Mouse (Mus musculus) gastrocnemius, adult 8-10 months (tissue): ENCODE measurements at regions not wholly inside any gene's neighbourhood (a gene's known extent, or its start where the extent isn't known, plus 50 kb on each side); places are given as distances from the start of the nearest gene placed in this dataset.
A peak's percentile ranks its signal among the peaks of the same experiment; 100 is the strongest.

ENCODE experiments used
- DNase-seq, 2 experiments: peaks; one replicate each; pipeline ENCODE4 v3.0.0; 2022; ENCODE audit warnings: low spot score in 2 of 2

DNA sequence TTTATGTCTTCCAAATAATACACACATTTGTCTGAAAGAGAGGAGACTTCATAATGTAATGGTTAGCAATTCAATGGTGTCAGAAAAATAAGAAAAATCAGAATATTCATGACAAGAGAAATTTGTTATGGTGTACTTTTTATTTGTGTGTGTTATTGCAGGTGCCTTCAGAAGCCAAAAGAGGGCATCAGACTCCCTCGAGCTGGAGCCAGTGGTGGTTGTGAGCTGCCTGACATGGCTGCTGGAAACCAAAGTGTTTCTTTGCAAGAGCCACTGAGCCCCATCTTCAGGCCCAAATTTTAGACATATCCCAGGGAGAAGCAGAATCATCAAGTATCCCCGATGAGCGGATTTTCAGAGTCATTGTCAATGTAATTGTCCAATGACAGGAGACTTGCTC is 81.9 kb downstream of the Tm2d3 start:
- no peak for DNase-seq

DNA sequence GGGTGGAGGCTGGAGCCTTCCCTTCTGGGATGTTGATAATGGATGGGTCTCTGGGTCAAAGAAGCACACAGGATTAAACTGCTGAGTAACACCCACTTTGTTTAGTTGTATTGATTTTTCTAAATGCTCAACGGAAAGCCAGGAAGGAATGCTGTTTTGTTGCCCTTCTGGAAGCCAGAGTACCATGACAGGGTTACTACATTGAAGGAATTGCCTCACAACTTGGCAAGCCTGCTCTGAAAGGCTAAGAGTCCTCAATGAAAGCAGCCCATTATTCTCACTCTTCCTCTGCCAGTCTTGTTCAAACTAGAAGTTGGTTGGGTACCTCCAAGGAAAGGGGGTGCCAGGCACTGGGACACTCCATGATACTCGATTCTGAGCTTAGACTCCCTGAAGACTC is 83.0 kb downstream of the Tm2d3 start:
- DNase-seq: no peak

DNA sequence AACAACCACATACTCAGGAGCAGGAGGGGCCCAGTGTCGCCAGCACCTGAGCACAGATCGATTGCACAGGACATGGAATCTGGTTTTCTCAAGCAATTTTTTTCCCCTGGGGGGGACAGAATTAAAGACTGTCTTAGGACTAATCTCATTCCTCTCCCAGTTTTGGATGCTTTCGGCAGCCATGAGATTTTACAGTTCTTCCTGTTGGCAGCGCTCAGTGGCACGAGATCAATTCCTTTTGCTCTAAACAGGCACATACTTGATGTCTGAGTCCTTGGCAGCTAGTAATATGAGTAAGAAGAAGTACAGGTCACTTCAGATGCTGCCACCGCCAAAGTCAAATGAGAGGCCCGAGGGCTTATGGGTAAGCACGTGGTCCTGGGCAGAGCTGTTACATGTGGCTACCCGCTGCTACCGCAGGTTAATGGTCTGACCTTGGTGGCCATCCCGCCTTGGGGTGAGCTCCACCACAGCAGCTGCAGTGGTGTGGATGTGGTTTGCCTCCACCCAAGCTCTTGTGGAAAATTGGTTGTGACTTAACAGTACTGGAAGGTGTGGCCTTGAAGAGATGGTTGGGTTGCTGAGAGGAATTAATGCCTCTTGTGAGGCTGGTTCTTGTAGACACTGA is 83.5 kb downstream of the Tm2d3 start:
- no peak for DNase-seq

DNA sequence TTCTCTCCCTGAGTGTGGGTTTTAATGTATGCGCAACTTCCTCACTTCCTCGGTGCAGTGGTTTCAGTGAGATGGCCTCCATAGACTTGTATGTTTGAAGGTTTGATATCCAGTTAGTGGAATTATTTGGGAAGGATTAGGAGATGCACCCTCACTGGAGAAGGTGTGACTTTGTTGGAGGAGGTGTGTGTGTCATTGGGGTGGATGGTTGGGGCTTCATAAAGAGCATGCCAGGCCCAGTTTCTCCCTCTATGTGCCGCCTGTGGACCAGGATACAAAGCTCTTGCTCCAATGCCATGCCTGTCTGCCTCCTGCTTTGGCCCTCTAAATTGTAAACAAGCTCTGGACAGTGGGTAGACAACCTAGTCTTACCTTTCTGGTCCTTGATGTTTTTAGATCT is 84.0 kb downstream of the Tm2d3 start:
- no peak for DNase-seq

DNA sequence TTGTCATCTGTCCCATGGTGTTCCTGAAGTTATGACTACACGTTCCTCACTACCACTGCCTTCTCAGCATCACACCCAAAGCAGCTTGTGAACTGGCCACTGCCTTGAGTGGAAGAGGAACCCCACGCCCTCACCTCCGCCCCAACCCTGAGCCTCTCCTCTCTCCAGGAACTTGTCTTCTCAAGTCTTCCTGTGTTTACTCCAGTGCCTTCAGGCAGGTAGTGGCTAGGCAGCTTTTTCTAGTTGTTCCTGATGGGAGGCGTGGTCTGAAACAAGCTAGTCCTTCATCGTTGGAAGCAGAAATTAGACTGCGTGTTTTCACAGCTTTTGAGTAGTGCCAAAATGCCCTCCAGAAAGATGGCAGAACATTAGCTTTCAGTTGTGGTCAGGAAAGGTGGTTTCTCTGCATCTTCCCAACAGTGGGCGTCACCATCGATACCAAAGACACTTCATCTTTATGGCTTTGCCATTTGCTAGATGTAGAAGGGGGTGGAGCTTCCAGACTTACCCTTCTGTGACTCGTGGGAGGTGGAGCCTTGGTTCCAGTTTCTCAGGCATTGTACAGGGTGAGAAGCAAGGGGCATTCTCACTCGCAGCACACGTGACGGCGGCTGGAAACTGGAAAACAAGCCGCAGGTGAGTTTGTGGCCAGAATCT is 81.7 kb upstream of the Pcsk6 start:
- no peak for DNase-seq

DNA sequence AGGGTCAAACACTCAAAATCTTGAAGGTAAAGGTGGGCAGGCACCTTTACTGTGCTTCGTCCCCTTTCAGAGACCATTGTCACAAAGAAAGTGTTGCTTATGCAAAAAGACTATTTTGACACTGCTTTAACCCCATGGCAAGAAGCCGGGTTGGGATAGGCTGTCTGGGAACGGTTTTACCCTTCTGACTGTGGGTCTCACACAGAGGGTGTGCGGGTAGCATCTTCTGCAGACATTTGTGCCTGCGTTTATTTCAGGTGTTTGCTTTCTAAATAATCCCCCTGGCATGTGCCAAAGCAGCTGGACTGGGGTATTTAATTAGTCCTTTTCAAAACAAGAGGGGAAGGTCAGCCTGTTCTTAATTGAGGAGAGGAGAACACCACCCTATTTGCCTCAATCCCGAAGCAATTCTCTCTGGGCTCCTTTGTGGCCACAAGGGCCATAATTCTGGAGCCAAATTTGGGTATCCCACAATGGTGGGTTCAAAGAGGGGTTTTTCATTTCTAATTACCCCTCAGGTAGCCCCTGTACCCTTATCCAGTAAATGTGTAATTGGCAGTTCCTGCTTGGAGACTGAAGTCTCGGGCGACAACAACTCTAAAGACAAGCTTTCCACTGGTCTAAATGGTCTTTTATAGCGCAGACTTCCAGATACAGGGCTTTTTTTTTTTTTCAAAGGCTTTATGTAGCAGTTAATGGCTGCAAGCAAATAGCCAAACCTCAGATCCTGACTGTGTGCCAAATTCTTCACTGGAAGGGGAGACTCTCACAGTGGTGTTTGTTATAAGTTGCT is 80.8 kb upstream of the Pcsk6 start:
- DNase-seq: no peak

DNA sequence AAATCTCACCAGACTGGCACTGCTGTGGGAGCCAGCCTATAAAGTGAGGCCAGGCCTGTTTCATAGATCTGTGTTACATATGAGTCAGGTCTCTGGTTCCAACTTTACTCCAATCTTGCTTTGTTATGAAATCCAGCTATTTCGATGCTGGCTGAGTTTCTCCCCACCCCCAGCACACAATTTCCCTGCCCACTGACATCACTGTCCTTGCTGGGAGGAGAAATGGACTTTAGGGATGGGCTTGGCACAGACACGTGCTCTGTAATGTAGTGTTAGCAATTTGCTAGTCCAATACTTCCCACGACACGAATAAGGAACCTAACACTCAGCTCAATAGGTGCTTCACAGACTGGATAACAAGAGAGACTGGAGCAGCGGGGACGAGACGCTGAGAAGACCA is 79.5 kb upstream of the Pcsk6 start:
- peak in 1 of 2 experiments; percentile 8 for DNase-seq

DNA sequence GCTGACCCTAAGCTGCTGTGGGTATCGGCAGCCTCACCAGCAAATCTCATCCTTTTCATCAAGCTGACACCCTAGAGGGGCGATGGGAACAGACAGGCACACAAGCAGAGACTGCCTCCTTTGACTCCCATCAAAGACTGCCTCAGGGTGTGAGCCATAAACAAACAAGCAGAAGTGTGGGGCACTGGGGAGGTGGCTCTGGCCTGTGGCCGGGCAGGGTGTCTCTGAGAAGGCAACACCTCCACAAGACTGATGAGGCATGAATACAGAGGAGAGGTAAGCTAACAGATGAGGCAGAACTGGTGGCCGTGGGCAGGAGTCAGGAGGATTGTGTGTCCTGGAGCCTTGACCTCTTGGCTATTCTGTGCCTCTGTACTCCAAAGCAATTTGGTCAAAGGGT is 77.8 kb upstream of the Pcsk6 start:
- DNase-seq: no peak

DNA sequence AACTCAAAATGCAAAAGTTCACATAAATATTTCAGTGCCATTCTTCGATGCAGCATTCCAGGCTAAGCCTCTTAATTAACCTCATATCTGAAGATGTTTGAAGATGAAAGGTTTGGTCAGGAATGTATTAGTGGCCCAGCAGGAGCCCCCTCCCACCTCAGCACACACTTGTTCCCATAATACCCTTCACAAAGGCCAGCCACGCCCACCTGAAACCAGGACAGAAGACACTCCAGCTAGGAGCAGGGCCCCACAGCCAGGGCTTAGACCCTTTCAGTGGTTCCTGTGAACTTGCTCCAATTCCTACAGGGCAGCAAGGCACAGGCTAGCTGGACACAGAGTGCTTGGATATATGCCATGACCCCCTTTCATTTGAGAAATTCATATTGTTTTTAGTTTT is 74.6 kb upstream of the Pcsk6 start:
- DNase-seq: no peak

DNA sequence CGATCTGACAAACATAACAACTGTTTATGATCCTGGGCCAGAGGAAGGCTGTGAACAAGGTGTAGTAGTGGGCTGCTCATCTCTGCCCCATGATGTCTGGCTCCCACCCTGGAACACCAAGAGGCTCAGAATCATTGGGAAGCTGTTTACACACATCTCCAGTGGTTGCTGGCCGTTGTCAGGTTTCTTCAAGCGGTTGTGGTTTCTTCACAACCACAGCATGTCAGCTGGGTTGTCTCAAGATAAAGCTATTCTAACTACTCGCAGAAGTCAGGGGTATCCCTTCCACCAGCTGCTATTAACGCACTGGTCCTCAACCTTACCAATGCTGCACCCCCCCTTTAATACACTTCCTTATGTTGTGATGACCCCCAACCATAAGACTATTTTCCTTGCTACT is 73.7 kb upstream of the Pcsk6 start:
- DNase-seq: no peak

DNA sequence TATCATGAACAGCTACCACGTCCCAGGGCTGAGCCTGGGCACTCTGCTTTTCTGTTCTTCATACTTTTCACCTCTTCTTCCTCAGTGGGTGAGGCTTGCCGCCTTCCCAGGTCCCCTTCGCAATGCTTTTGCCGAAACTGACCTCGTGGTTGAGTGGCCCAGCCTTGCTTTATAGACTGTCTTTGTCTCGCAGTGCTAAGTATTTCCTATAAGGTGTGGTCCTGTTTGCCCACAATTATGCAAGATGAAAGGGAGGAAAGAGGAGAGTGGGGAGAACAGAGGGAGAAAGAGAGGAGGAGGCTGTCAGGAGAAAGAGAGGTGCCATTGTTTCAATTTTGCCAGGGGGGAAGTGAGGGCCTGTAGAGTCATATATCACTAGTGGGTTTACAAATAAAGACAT is 71.3 kb upstream of the Pcsk6 start:
- no peak for DNase-seq

DNA sequence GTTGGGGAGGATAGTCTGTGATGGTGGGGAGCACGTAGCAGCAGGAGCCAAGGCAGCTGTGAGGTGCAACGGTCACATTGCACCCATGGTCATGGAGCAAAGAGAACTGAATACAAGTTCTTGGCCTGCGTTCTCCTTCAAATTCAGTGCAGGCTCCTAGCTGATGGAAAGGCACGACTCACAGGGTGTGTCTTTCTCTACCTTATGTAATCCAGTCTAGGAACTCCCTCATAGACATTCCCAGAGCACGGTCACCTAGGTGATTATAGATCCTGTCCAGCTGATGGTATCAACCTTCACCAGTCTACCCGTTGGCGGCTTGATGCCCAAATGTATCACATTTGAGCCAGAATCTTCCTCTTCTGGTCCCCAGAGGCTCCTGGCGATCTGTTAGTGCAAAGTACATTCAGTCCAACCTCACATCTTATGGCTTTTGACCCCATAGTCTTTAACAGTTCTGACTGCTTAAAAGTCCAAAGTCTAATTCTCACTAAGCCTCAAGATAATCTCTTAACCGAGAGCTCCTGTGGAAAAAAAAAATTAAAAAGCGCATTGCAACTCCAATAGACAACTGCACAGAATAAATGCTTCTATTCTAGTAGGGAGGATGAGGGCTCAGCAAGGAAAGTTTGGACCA is 69.2 kb upstream of the Pcsk6 start:
- no peak for DNase-seq

DNA sequence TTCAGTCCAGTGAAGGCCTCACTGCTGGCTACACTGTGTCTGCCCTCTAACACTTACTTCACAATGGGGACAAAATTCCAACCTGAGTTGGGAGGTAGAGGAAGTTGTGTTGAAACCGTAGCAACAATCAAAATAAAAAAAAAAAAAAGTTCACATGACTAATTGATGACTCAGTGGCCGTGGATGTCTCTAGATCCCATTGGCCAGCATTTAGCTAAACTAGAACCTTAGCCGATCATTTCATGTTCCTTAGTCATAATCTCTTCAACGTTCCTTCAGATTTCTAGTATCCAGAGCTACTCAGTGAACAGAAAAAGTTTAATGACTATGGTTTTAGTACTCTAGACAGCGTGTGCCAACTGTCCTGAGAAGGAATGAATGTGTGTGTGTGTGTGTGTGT is 59.2 kb upstream of the Pcsk6 start:
- no peak for DNase-seq

DNA sequence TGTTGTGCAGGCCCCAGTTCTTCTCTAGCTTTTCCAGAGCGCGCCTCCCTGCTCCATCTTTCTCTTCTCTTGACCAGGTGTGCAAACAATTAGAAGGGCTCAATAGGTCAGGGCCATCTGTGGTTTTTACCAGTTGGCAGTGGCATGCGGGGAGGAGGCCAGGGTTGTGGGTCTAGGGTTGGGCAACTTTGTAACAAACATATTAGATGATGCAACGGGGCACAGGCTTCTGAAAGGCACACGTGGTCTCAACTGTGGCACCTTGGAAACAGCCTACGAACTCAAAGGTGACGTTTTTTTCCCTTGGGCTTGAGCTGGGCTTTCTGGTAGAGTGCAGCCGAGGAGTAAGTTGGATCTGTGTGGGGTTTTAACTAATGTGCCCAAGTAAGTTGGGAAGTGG is 58.7 kb upstream of the Pcsk6 start:
- DNase-seq: peak in 1 of 2 experiments; percentile 10

DNA sequence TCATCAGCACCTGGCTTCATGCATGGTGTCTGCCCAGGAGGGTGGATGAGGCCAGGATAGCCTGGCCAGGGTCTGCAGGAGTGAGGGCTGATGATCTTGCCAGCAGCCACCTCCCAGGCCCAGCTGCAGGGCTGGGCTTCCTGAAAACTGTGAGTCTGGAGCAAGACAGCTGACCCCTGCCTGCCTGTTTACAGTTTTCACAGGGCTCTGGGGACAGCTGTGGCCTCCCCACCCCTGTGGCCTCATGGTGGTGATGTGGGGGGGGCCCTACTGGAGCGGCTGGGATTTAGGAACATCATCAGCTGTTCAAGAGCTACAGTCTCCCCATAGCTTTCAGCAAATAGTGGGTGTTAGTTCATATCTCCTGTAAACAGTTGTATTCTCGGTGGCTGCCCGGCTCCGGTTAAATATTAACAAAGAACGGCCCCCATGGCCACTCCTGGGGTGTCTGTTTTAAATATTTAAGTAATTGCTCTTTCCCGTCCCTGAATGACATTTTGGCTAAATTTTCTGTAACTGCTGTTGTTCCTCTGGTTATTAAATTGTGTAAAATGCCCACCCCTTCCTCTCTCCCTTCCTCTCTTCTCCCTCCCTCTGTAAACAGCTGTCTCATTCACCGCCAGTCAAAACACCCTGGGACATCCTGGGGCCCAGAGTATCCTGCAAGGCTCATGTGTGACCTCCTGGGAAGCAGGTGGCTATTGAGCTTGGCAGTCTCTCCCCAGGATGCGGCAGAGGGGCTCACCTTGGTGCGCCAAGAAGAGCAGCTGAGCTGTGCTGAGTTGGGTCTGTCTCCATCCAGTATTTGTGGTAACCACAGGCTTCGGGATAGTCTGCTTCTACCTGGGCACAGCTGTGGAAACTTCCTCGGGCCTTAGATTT is 57.9 kb upstream of the Pcsk6 start:
- DNase-seq: peak; percentile 39 to 75
